Mouse (Mus musculus) thymus, postnatal 14 days (tissue): Measurements from ENCODE around the gene Gys1.
"Not testable (repeated sequence)": the region's sequence is repeated elsewhere in the genome, so short reads cannot be mapped to it uniquely, and the experiment has no call there.

Source experiments
- DNase-seq: peaks from one replicate; pipeline ENCODE4 v3.0.0; 2021

Gys1 gene

GRCm38 (mm10) chr7:45434203-45435015 is at the start of gene Gys1:
Gene Gys1 (plus strand): TSS chr7:45434844.
- peak; percentile 100 for DNase-seq

- DNase-seq = no peak
These were observed 48.6 kb upstream of the Gys1 start for GRCm38 (mm10) chr7:45386077-45386476.

- no peak for DNase-seq
These were observed 39.5 kb upstream of the Gys1 start for GRCm38 (mm10) chr7:45395129-45395541.

DNA sequence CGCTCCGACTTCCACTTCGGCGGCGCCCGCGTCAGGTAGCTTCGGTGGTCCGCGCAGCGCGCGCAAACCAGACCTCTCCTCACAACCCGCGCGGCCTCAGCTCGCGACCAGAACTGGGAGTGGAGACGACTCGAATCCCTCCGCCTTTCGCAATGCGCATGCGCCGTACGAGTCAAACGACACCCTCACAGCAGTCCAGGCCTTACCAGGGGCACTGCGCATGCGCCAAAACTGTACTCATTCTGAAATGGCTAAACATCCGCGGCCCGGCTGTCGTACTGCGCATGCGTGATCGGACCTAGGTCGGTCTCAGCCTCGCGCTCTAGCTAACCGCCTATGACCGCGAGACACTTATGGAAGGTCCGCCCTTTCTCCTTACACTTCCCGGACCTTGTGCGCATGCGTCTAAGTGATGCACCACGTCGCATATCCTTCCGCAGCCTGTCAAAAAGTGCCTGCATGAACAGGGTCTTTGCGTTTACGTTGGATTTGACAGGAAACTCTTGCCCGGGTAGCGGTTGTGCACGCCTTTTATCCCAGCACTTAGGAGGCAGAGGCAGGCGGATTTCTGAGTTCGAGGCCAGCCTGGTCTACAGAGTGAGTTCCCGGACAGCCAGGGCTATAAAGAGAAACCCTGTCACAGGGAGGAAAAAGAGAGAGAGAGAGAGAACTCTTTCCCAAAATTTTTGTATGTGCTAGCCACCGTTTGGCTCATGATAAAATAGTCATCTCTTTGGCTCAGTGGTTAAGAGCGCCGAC is 38.9 kb upstream of the Gys1 start, which contains the start of gene Snrnp70:
Gene Snrnp70, minus strand, starts transcription at position 165 of the 759 bp plus-strand sequence.
- peak; percentile 100 for DNase-seq

DNA sequence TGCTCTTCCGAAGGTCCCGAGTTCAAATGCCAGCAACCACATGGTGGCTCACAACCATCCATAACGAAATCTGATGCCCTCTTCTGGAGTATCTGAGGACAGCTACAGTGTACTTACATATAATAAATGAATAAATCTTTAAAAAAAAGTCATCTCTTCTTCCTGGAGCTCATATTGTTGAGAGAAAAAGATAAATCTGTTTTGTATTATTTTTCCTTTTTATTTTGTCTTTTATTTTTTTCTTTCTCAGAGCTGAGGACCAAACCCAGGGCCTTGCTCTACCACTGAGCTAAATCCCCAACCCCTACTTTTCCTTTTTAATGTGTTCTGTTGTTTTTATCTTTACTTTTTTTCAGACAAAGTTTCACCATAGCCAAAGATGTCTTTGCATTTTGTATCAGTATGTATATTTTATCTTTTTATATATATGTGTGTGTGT is 38.3 kb upstream of the Gys1 start:
- DNase-seq = not testable (repeated sequence)

GRCm38 (mm10) chr7:45396787-45397186 is 37.9 kb upstream of the Gys1 start:
- no peak for DNase-seq

GRCm38 (mm10) chr7:45401521-45402085 is 33.0 kb upstream of the Gys1 start:
- no peak for DNase-seq

- peak; percentile 71 for DNase-seq
These were observed 30.9 kb upstream of the Gys1 start for GRCm38 (mm10) chr7:45403532-45404261.

GRCm38 (mm10) chr7:45405091-45406075 is 29.3 kb upstream of the Gys1 start, which contains the start of gene Kcna7:
Gene Kcna7 (plus strand): TSS chr7:45405653.
- DNase-seq = peak; percentile 82

- no peak for DNase-seq
These were observed 28.2 kb upstream of the Gys1 start for GRCm38 (mm10) chr7:45406157-45407156.

GRCm38 (mm10) chr7:45407836-45408235 is 26.8 kb upstream of the Gys1 start:
- no peak for DNase-seq

- DNase-seq = no peak
These were observed 26.3 kb upstream of the Gys1 start for GRCm38 (mm10) chr7:45408351-45408750.

DNA sequence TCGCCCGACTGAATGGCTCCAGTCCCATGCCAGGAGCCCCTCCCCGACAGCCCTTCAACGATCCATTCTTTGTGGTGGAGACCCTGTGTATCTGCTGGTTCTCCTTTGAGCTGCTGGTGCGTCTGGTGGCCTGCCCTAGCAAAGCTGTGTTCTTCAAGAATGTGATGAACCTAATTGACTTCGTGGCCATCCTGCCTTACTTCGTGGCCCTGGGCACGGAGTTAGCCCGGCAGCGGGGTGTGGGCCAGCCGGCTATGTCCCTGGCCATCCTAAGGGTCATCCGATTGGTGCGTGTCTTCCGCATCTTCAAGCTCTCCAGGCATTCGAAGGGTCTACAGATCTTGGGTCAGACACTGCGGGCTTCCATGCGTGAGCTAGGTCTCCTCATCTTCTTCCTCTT is 25.7 kb upstream of the Gys1 start:
- DNase-seq = no peak

- no peak for DNase-seq
These were observed 25.0 kb upstream of the Gys1 start for GRCm38 (mm10) chr7:45409497-45410163.

DNA sequence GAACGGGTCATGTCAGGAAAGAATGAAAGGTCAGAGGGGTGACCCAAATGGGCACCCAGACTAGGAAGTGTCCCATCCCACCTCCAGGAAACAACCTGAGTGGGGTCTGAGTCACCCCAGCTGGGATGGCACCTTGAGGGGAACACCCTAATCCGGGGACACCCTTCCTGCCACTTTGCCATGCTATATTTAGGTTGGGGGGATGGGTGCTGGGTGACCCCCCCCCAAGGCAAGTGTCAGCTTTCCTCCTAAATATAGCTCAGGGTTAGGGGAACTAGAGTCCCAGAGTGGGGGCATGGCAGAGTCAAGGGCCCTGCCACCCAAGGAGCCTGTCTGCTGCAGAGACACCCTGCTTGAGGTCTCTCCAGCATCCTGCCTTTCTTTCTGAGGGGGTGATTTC is 22.2 kb upstream of the Gys1 start:
- DNase-seq = no peak

DNA sequence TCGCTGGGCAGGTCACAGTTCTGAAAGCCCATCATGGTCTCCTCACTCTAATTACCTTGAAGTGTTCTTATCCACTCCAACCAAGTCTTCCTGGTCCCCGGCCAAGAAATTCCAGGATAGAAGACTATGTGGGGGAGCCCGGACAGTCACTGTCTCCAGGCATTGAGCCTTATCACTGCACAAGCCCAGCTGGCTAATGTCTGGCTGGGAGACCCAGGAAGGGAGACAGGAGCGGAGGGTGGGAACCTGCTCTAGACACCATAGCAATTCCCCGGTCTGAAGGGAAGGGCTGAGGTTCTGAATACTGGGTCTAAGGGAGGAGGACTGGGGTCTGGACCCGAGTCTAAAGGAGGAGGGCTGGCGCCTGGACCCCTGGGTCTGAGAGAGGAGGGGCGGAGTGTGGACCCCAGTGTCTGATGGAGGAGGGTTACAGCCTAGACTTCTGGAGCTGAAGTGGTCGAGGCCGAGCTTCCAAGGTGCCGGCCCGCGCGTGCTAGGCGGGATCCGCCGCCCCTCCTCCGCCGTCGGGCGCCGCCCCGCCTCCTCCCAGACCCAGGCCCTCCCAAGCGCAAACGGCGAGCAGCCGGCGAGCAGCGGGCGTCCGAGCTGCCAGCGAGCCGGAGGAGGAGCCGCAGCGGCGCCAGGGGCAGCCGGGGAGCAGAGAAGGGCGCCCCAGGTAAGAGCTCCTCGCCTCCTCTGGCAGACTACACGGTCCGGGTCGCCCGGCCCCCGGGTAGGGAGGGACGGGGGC is 21.4 kb upstream of the Gys1 start, which contains the start of gene Ntf5:
Gene Ntf5, plus strand, starts transcription at position 583 of the 751 bp plus-strand sequence.
- DNase-seq = peak; percentile 47

- no peak for DNase-seq
These were observed 20.5 kb upstream of the Gys1 start for GRCm38 (mm10) chr7:45413864-45414739.
